ENCODE assay signal across 8 mouse cellular contexts in the genomic region with DNA sequence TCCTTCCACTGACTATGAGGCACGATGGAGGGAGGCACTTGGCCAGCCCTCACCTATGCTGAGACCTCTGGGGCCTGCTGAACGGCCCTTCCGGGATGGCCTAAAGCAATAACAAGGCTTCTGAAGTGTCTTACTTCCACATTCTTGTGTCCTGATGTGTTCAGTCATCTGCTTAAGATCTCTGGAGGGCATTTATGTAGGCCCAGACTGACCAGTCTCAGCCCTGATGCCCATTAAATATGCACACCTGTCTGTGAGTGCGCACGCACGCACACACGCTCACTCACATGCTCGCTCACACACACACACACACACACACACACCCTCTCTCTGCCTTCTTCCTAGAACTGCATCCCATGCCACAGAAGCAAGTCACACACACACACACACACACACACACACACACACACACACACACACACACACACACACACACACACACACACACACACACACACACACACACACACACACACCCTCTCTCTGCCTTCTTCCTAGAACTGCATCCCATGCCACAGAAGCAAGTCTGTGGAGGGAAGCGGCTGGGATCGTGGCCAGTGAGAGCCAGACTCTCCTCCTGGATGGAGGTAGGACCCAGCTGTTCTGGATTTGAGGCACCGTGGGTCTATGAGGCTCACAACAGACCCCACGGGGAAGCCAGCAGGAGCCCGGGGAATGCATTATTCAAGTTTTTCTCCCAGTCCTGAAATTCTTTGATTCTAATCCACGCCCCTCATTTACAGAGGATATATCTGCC. TPM values are rescaled to one million over a fixed set of nuclear protein-coding genes. Genes with fewer than 3 reads are reported as not detected.
DNase-seq lines count a peak whose midpoint lies in the region; ATAC-seq and TF ChIP-seq lines count a peak whose summit lies in the region.

No protein-coding gene starts in this region.

- 66% methylated on average over 14 of the region's 14 CpGs for WGBS in forebrain, embryonic 10.5 days
- 64% methylated on average over 14 of the region's 14 CpGs for WGBS in forebrain, embryonic 13.5 days
- 53% methylated on average over 14 of the region's 14 CpGs for WGBS in lung, embryonic 14.5 days
- WGBS in intestine, embryonic 15.5 days: 51% methylated on average over 14 of the region's 14 CpGs
- 61% methylated on average over 14 of the region's 14 CpGs for WGBS in olfactory bulb, adult 2 months

- no peak overlapping the region for H3K9ac ChIP-seq in forebrain, embryonic 13.5 days
- peak overlapping the region; percentile 20; the same call in 1 of the 2 replicates for H3K9ac ChIP-seq in lung, embryonic 14.5 days
- H3K9ac ChIP-seq in intestine, embryonic 15.5 days: no peak overlapping the region

- no peak for DNase-seq in forebrain, embryonic 10.5 days (ENCODE audit: extremely low spot score, low spot score)
- peak; percentile 50 for DNase-seq in lung, embryonic 14.5 days
- DNase-seq in lung, adult 18-20 months: no peak
- DNase-seq in thymus, postnatal 4 days: no peak
- no peak for DNase-seq in spleen, postnatal 4 days (ENCODE audit: low spot score in 2 of 2)

- peak overlapping the region; percentile 86 for H3K27ac ChIP-seq in forebrain, embryonic 10.5 days
- no peak overlapping the region for H3K27ac ChIP-seq in forebrain, embryonic 13.5 days
- H3K27ac ChIP-seq in lung, embryonic 14.5 days (ENCODE audit: low read depth): peak overlapping the region; percentile 95
- H3K27ac ChIP-seq in intestine, embryonic 15.5 days: peak overlapping the region; percentile 91
- H3K27ac ChIP-seq in olfactory bulb, adult 2 months (ENCODE audit: insufficient read depth, low read depth, low read length): peak overlapping the region; percentile 100

- no peaks in the 10 kb centered on the region for H3K27me3 ChIP-seq in forebrain, embryonic 10.5 days (ENCODE audit: poor library complexity, severe bottlenecking)
- H3K27me3 ChIP-seq in forebrain, embryonic 13.5 days: no peaks in the 10 kb centered on the region
- H3K27me3 ChIP-seq in lung, embryonic 14.5 days (ENCODE audit: insufficient read depth, low read length): no peaks in the 10 kb centered on the region
- H3K27me3 ChIP-seq in intestine, embryonic 15.5 days (replicated peaks): no peaks in the 10 kb centered on the region

- no peak overlapping the region for H3K4me2 ChIP-seq in forebrain, embryonic 13.5 days
- peak overlapping the region; percentile 40; the same call in 1 of the 2 replicates for H3K4me2 ChIP-seq in lung, embryonic 14.5 days
- no peak overlapping the region for H3K4me2 ChIP-seq in intestine, embryonic 15.5 days (replicated peaks)

- no peak for ATAC-seq in forebrain, embryonic 13.5 days
- ATAC-seq in lung, embryonic 14.5 days (ENCODE audit: insufficient read depth): no peak
- no peak for ATAC-seq in intestine, embryonic 15.5 days

- H3K36me3 ChIP-seq in forebrain, embryonic 10.5 days (replicated peaks): no peaks in the 10 kb centered on the region
- H3K36me3 ChIP-seq in forebrain, embryonic 13.5 days (ENCODE audit: poor library complexity, severe bottlenecking): no peaks in the 10 kb centered on the region
- H3K36me3 ChIP-seq in lung, embryonic 14.5 days (ENCODE audit: insufficient read depth): no peaks in the 10 kb centered on the region
- no peaks in the 10 kb centered on the region for H3K36me3 ChIP-seq in intestine, embryonic 15.5 days

- H3K9me3 ChIP-seq in forebrain, embryonic 10.5 days: no peaks in the 10 kb centered on the region
- no peaks in the 10 kb centered on the region for H3K9me3 ChIP-seq in forebrain, embryonic 13.5 days (replicated peaks)
- no peaks in the 10 kb centered on the region for H3K9me3 ChIP-seq in lung, embryonic 14.5 days (ENCODE audit: low read depth, low read length)
- no peaks in the 10 kb centered on the region for H3K9me3 ChIP-seq in intestine, embryonic 15.5 days

- TF ChIP-seq POLR2A in olfactory bulb, adult 2 months (IDR thresholded peaks at IDR 0.05; ENCODE audit: insufficient read depth, low read depth, low read length): no peak

- peaks cover 94% of the 10 kb centered on the region for H3K4me1 ChIP-seq in forebrain, embryonic 10.5 days
- H3K4me1 ChIP-seq in forebrain, embryonic 13.5 days: peaks cover 64% of the 10 kb centered on the region
- peaks cover 65% of the 10 kb centered on the region for H3K4me1 ChIP-seq in lung, embryonic 14.5 days (ENCODE audit: insufficient read depth)
- H3K4me1 ChIP-seq in intestine, embryonic 15.5 days (replicated peaks): peaks cover 80% of the 10 kb centered on the region
- H3K4me1 ChIP-seq in olfactory bulb, adult 2 months (ENCODE audit: control insufficient read depth, insufficient read depth, low read length): peaks cover 80% of the 10 kb centered on the region

- H3K4me3 ChIP-seq in forebrain, embryonic 10.5 days: no peak overlapping the region
- no peak overlapping the region for H3K4me3 ChIP-seq in forebrain, embryonic 13.5 days
- H3K4me3 ChIP-seq in lung, embryonic 14.5 days (ENCODE audit: low read depth, low read length): no peak overlapping the region
- H3K4me3 ChIP-seq in intestine, embryonic 15.5 days (replicated peaks): no peak overlapping the region
- no peak overlapping the region for H3K4me3 ChIP-seq in olfactory bulb, adult 2 months (ENCODE audit: insufficient read depth, low read depth, low read length)

- no peak for TF ChIP-seq CTCF in lung, embryonic 14.5 days (IDR thresholded peaks at IDR 0.05; ENCODE audit: low read depth)
- no peak for TF ChIP-seq CTCF in olfactory bulb, adult 2 months (IDR thresholded peaks at IDR 0.05; ENCODE audit: insufficient read depth, low read depth, low read length)

RNA-seq across cellular contexts. Expression of a gene that starts 37.9 kb away (rescaled TPM):
- 63.4 and 64.6 TPM in 2 replicates for polyA plus RNA-seq in forebrain, embryonic 10.5 days (2016; fragmentation: Nextera tagmentation; extraction: Ambion mirVana)
- polyA plus RNA-seq in forebrain, embryonic 13.5 days (2015; fragmentation: Nextera tagmentation; extraction: Ambion mirVana): 56.4 and 62.6 TPM in 2 replicates
- polyA plus RNA-seq in lung, embryonic 14.5 days (2014; fragmentation: Nextera tagmentation; extraction: Ambion mirVana): 74.8 and 84.5 TPM in 2 replicates
- 60.6 and 60.9 TPM in 2 replicates for polyA plus RNA-seq in intestine, embryonic 15.5 days (2015; fragmentation: Nextera tagmentation; extraction: Ambion mirVana)
- polyA plus RNA-seq in olfactory bulb, adult 2 months (2012; ENCODE audit: insufficient read depth, insufficient read length, low replicate concordance, missing spikeins): not detected in 2 replicates
